Mouse (Mus musculus): ENCODE results near the gene Glis2. TPM values are rescaled to one million over a fixed set of nuclear protein-coding genes. Genes with fewer than 3 reads are reported as not detected.

Gene Glis2
- polyA plus RNA-seq, 1 experiment from 2014 or later: 31.0 TPM

DNA sequence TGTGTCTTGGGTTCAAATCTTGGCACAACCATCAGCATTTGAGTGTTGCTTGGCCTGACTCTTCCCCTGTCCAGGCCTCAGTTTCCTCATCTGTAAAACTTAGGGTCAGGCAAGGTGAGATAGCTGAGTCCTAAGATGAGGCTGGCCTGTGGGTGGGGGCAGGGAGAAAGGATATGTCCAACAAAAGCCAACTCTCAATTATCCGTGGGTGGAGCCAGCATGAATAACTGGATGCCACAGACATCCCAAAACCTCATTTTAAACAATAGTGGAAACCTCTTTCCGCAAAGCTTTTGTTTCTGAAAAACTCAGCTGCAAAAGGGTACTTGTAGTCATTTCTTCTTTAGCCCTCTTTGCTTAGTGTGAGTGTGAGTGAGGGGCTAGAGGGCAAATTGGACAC lies 2.3 kb downstream of the Glis2 start:
- Histone ChIP-seq H3K27me3 (ENCODE audit: control insufficient read depth, insufficient read depth, low read length) (no peaks in the 10 kb centered on the region), H3K36me3 (ENCODE audit: control insufficient read depth, insufficient read depth, low read length) (no peaks in the 10 kb centered on the region), H3K4me2 (replicated peaks; ENCODE audit: low read depth, low read length) (peak overlapping the region; percentile 96), H3K4me3 (ENCODE audit: low read depth, low read length) (peak overlapping the region; percentile 89; the same call in 1 of the 2 replicates), H3K9ac (replicated peaks; ENCODE audit: low read depth, low read length) (no peak overlapping the region), H3K4me1 (ENCODE audit: control insufficient read depth, insufficient read depth, low read length) (peaks cover 74% of the 10 kb centered on the region), H3K27ac (ENCODE audit: low read length) (peak overlapping the region; percentile 92; the same call in 1 of the 2 replicates), H3K9me3 (ENCODE audit: control insufficient read depth, low read depth, low read length) (no peaks in the 10 kb centered on the region)
- ATAC-seq (ENCODE audit: insufficient number of reproducible peaks, insufficient read depth, low FRiP score, low read depth): no peak
- 47% methylated on average over 2 of the region's 2 CpGs for WGBS

DNA sequence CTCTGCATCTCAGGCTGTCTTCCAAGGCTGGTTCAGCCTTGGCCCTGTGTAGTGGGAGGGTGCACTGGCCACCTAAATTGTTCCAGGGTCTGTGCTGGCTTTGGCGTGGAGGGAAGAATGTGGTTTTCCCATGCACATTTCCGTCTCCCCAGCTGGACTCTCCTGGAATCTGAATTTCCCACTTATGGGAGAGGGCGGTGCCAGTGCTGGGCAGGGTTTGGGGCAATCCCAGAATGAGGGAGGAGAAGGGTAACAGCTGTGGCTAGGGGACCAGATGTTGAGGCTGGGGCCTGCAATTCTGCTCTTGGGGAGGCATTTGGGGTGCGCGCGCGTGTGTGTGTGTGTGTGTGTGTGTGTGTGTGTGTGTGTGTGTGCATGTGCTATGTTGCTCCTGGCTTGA lies 2.8 kb downstream of the Glis2 start:
- Histone ChIP-seq H3K27me3 (ENCODE audit: control insufficient read depth, insufficient read depth, low read length) (no peaks in the 10 kb centered on the region), H3K9me3 (ENCODE audit: control insufficient read depth, low read depth, low read length) (no peaks in the 10 kb centered on the region), H3K4me1 (ENCODE audit: control insufficient read depth, insufficient read depth, low read length) (peaks cover 75% of the 10 kb centered on the region), H3K27ac (ENCODE audit: low read length) (peak overlapping the region; percentile 36; the same call in 1 of the 2 replicates), H3K36me3 (ENCODE audit: control insufficient read depth, insufficient read depth, low read length) (no peaks in the 10 kb centered on the region), H3K4me3 (ENCODE audit: low read depth, low read length) (peak overlapping the region; percentile 10; the same call in 1 of the 2 replicates), H3K4me2 (replicated peaks; ENCODE audit: low read depth, low read length) (peak overlapping the region; percentile 96), H3K9ac (replicated peaks; ENCODE audit: low read depth, low read length) (no peak overlapping the region)
- 52% methylated on average over 7 of the region's 7 CpGs for WGBS
- no peak for ATAC-seq (ENCODE audit: insufficient number of reproducible peaks, insufficient read depth, low FRiP score, low read depth)

GRCm38 (mm10) chr16:4598041-4598440 lies 3.5 kb downstream of the Glis2 start:
- 0 out of 2 replicates have a peak overlapping the region, but pooled peaks have one; percentile 15 for H3K27ac ChIP-seq (ENCODE audit: low read length)
- 74% methylated on average over 5 of the region's 5 CpGs for WGBS
- no peak for ATAC-seq (ENCODE audit: insufficient number of reproducible peaks, insufficient read depth, low FRiP score, low read depth)
- H3K4me1 ChIP-seq (ENCODE audit: control insufficient read depth, insufficient read depth, low read length): peaks cover 75% of the 10 kb centered on the region
- H3K9me3 ChIP-seq (ENCODE audit: control insufficient read depth, low read depth, low read length): no peaks in the 10 kb centered on the region
- no peak overlapping the region for H3K9ac ChIP-seq (replicated peaks; ENCODE audit: low read depth, low read length)
- H3K4me3 ChIP-seq (ENCODE audit: low read depth, low read length): no peak overlapping the region
- peak overlapping the region; percentile 96 for H3K4me2 ChIP-seq (replicated peaks; ENCODE audit: low read depth, low read length)
- no peaks in the 10 kb centered on the region for H3K36me3 ChIP-seq (ENCODE audit: control insufficient read depth, insufficient read depth, low read length)
- H3K27me3 ChIP-seq (ENCODE audit: control insufficient read depth, insufficient read depth, low read length): no peaks in the 10 kb centered on the region

DNA sequence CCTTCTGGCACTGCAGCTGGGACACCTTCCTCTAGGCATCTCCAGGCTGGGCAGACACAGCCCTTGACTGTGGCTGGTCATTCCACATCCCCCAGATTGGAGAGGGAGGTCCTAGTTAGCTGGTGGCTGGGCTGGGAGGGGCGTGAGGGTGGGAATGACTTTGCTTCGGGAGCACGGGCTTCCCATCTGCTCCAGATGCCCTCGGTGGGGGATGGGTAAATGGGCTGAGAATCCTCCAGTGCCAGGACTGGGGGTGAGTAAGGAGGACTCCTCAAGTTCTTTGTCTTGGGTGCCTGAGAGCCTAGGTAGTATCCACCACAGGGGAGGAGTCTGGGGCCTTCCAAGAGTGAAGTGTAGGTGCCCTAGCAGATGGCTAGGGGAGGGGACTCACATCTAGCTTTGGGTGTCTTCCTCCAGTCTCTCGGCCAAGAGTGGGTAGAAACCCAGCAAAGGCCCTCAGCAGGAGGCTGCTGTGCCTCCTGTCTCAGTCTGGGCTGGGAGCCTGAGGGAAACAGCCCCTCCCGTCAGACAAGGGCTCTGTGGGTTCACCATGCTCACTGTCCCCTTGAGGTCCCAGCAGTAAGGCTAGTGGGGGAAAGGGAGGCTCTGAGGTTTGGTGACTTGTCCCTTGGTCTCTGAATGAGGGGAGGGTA lies 4.5 kb downstream of the Glis2 start:
- no peaks in the 10 kb centered on the region for H3K36me3 ChIP-seq (ENCODE audit: control insufficient read depth, insufficient read depth, low read length)
- no peak overlapping the region; the same call in 1 of the 2 replicates for H3K9ac ChIP-seq (replicated peaks; ENCODE audit: low read depth, low read length)
- 0 out of 2 replicates have a peak overlapping the region, but pooled peaks have one; percentile 8 for H3K4me2 ChIP-seq (replicated peaks; ENCODE audit: low read depth, low read length)
- ATAC-seq (ENCODE audit: insufficient number of reproducible peaks, insufficient read depth, low FRiP score, low read depth): no peak
- 24% methylated on average over 6 of the region's 6 CpGs for WGBS
- H3K27me3 ChIP-seq (ENCODE audit: control insufficient read depth, insufficient read depth, low read length): no peaks in the 10 kb centered on the region
- H3K4me1 ChIP-seq (ENCODE audit: control insufficient read depth, insufficient read depth, low read length): peaks cover 80% of the 10 kb centered on the region
- H3K27ac ChIP-seq (ENCODE audit: low read length): peak overlapping the region; percentile 21; the same call in 1 of the 2 replicates
- H3K9me3 ChIP-seq (ENCODE audit: control insufficient read depth, low read depth, low read length): no peaks in the 10 kb centered on the region
- H3K4me3 ChIP-seq (ENCODE audit: low read depth, low read length): no peak overlapping the region

- ATAC-seq (ENCODE audit: insufficient number of reproducible peaks, insufficient read depth, low FRiP score, low read depth): no peak
- Histone ChIP-seq H3K9ac (replicated peaks; ENCODE audit: low read depth, low read length) (no peak overlapping the region), H3K4me2 (replicated peaks; ENCODE audit: low read depth, low read length) (no peak overlapping the region), H3K9me3 (ENCODE audit: control insufficient read depth, low read depth, low read length) (no peaks in the 10 kb centered on the region), H3K4me1 (ENCODE audit: control insufficient read depth, insufficient read depth, low read length) (peaks cover 85% of the 10 kb centered on the region), H3K36me3 (ENCODE audit: control insufficient read depth, insufficient read depth, low read length) (no peaks in the 10 kb centered on the region), H3K27me3 (ENCODE audit: control insufficient read depth, insufficient read depth, low read length) (no peaks in the 10 kb centered on the region), H3K4me3 (ENCODE audit: low read depth, low read length) (no peak overlapping the region), H3K27ac (ENCODE audit: low read length) (no peak overlapping the region)
- 80% methylated on average over 3 of the region's 3 CpGs for WGBS
Observed at GRCm38 (mm10) chr16:4599616-4600015, 5.1 kb downstream of the Glis2 start.

DNA sequence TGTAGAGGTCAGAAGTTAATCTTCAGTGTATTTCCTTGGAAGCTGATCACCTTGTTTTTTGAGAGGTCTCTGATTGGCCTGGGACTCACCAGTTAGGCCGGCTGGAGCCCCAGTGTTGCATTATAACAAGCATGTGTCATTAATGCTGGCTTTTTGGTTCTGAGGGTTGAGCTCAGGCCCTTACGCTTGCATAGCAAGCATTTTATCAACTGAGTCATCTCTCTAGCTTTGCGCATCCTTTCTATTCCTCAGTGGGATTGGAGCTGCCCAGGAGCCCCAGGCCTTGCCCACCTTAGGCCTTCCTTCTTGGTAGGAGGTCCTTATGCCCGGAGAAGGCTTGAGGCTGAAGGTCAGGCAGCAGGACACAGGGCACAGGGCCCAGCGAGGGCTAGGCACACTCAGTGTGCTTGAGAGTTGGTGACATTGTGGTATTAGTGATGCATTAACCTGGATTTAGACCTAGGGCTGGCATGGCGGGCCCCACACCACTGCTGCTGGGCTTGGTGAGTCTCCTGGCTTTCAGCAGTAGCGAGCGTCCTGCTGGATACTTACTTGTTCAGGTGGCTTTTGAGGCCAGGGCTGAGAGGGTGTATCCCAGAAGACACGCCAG lies 6.3 kb downstream of the Glis2 start:
- 66% methylated on average over 9 of the region's 9 CpGs for WGBS
- H3K4me2 ChIP-seq (replicated peaks; ENCODE audit: low read depth, low read length): no peak overlapping the region

DNA sequence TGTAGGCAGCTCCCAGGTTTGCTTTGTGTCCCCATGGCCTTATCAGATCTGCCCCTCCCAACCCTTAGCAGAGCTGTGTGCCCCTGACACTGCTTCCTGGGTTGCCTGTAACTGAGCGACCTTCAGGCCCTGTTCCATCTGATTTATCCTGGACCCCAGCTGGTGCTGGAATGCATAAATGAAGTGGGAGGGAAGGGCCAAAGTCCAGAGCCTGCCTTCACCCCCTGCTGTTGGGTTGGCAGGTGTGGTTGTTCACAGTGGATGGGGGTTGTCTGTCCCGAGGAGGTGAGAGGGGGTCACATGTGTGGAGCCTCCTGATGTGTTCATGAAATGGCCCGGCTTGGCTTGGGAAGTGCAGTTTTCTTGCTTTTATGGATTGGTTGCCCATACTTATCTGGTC lies 7.7 kb downstream of the Glis2 start:
- no peaks in the 10 kb centered on the region for H3K36me3 ChIP-seq (ENCODE audit: control insufficient read depth, insufficient read depth, low read length)
- H3K27me3 ChIP-seq (ENCODE audit: control insufficient read depth, insufficient read depth, low read length): no peaks in the 10 kb centered on the region
- peak; percentile 51 for ATAC-seq (ENCODE audit: insufficient number of reproducible peaks, insufficient read depth, low FRiP score, low read depth)
- WGBS: 25% methylated on average over 3 of the region's 3 CpGs
- no peak overlapping the region for H3K4me2 ChIP-seq (replicated peaks; ENCODE audit: low read depth, low read length)
- H3K9me3 ChIP-seq (ENCODE audit: control insufficient read depth, low read depth, low read length): no peaks in the 10 kb centered on the region
- H3K27ac ChIP-seq (ENCODE audit: low read length): peak overlapping the region; percentile 78; the same call in 1 of the 2 replicates
- H3K4me3 ChIP-seq (ENCODE audit: low read depth, low read length): no peak overlapping the region
- peaks cover 94% of the 10 kb centered on the region for H3K4me1 ChIP-seq (ENCODE audit: control insufficient read depth, insufficient read depth, low read length)
- H3K9ac ChIP-seq (replicated peaks; ENCODE audit: low read depth, low read length): no peak overlapping the region

More for the DNA sequence above, 6.3 kb downstream of the Glis2 start:
- ATAC-seq (ENCODE audit: insufficient number of reproducible peaks, insufficient read depth, low FRiP score, low read depth): no peak
- Histone ChIP-seq H3K4me1 (ENCODE audit: control insufficient read depth, insufficient read depth, low read length) (peaks cover 94% of the 10 kb centered on the region), H3K27ac (ENCODE audit: low read length) (peak overlapping the region; percentile 33; the same call in 1 of the 2 replicates), H3K36me3 (ENCODE audit: control insufficient read depth, insufficient read depth, low read length) (no peaks in the 10 kb centered on the region), H3K9ac (replicated peaks; ENCODE audit: low read depth, low read length) (no peak overlapping the region), H3K27me3 (ENCODE audit: control insufficient read depth, insufficient read depth, low read length) (no peaks in the 10 kb centered on the region), H3K4me3 (ENCODE audit: low read depth, low read length) (no peak overlapping the region), H3K9me3 (ENCODE audit: control insufficient read depth, low read depth, low read length) (no peaks in the 10 kb centered on the region)

GRCm38 (mm10) chr16:4602766-4603452 lies 8.4 kb downstream of the Glis2 start:
- 0 out of 2 replicates have a peak, but pooled peaks have one; percentile 38 for ATAC-seq (ENCODE audit: insufficient number of reproducible peaks, insufficient read depth, low FRiP score, low read depth)
- H3K36me3 ChIP-seq (ENCODE audit: control insufficient read depth, insufficient read depth, low read length): no peaks in the 10 kb centered on the region
- peaks cover 92% of the 10 kb centered on the region for H3K4me1 ChIP-seq (ENCODE audit: control insufficient read depth, insufficient read depth, low read length)
- no peak overlapping the region for H3K9ac ChIP-seq (replicated peaks; ENCODE audit: low read depth, low read length)
- H3K27me3 ChIP-seq (ENCODE audit: control insufficient read depth, insufficient read depth, low read length): no peaks in the 10 kb centered on the region
- no peaks in the 10 kb centered on the region for H3K9me3 ChIP-seq (ENCODE audit: control insufficient read depth, low read depth, low read length)
- H3K27ac ChIP-seq (ENCODE audit: low read length): peak overlapping the region; percentile 78
- no peak overlapping the region for H3K4me3 ChIP-seq (ENCODE audit: low read depth, low read length)
- WGBS: 17% methylated on average over 7 of the region's 7 CpGs
- H3K4me2 ChIP-seq (replicated peaks; ENCODE audit: low read depth, low read length): peak overlapping the region; percentile 10; the same call in 1 of the 2 replicates

Data from stomach, embryonic 14.5 days (tissue).